Mouse (Mus musculus): ENCODE measurements around the gene Trpm8.

DNA sequence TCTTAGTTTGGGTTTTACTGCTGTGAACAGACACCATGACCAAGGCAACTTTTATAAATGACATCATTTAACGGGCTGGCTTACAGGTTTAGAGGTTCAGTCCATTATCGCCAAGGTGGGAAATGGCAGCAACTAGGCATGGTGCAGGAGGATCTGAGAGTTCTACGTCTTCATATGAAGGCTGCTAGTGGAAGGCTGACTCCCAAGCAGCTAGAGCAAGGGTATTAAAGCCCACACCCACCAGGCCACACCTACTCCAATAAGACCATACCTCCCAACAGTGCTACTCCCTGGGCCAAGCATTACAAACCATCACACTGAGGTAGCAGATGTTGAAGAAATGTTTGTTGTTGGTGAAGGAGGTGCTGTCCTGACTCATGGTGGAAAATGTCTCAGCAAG, 78.2 kb downstream of the Trpm8 start:
- no peak for TF ChIP-seq POLR2A (IDR thresholded peaks at IDR 0.05; ENCODE audit: low read depth, low read length)
- TF ChIP-seq MYC (IDR thresholded peaks at IDR 0.05; ENCODE audit: low read depth, low read length): no peak
- no peak for TF ChIP-seq SIN3A (IDR thresholded peaks at IDR 0.05; ENCODE audit: low read length)
- no peak for TF ChIP-seq CTCF (conservative IDR thresholded peaks at IDR 0.05 in 1 of 2, IDR thresholded peaks at IDR 0.05 in 1 of 2; ENCODE audit: low read depth in 2 of 2, low read length in 2 of 2)
- TF ChIP-seq USF2 (conservative IDR thresholded peaks at IDR 0.05; ENCODE audit: low read depth, low read length): no peak
- TF ChIP-seq EP300 (IDR thresholded peaks at IDR 0.05; ENCODE audit: low read length): no peak
- TF ChIP-seq POLR2AphosphoS2 (IDR thresholded peaks at IDR 0.05; ENCODE audit: low read depth, low read length): no peak
- TF ChIP-seq ZC3H11A (IDR thresholded peaks at IDR 0.05; ENCODE audit: low read depth, low read length): no peak
- no peak for TF ChIP-seq KAT2A (IDR thresholded peaks at IDR 0.05; ENCODE audit: insufficient replicate concordance, low read length)
